Mouse (Mus musculus) bone marrow macrophage, adult 2 months (primary cell): ENCODE measurements around the gene Six1.

Experiments
- CTCF ChIP-seq: IDR thresholded peaks from 2 replicates; pipeline ENCODE4 v1.5.1; 2012; ENCODE audit warnings: low read depth, mild to moderate bottlenecking, low read length, moderate library complexity
- POLR2A ChIP-seq: IDR thresholded peaks from 2 replicates; pipeline ENCODE4 v1.6.1; 2012; ENCODE audit warnings: mild to moderate bottlenecking, low read depth, low read length, borderline replicate concordance

- TF ChIP-seq CTCF: no peak
- no peak for TF ChIP-seq POLR2A
These were observed 16.1 kb downstream of the Six1 start for GRCm38 (mm10) chr12:73037385-73038160.
